Mouse (Mus musculus): ENCODE data around the gene Grb2.

DNA sequence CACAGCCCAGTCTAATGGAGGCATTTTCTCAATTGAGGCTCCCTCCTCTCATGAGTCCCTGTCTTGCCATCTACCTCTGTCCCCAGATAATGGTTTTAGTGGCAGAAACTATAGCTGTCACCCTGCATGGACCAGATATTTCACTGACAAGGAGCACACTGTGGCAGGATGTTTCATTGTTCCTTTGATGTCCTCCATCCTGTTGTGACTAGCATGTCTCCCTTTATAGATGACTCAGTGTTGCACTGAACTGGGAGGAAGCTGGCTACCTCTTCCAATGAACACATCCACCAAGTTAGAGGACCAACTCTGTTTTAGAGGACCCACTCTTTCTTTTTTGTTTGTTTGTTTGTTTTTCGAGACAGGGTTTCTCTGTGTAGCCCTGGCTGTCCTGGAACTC lies 37.7 kb upstream of the Grb2 start:
- TF ChIP-seq POLR2A (IDR thresholded peaks at IDR 0.05; ENCODE audit: insufficient read depth, low read depth, low read length) (no peak), CTCF (IDR thresholded peaks at IDR 0.05) (no peak), EP300 (IDR thresholded peaks at IDR 0.05; ENCODE audit: insufficient read depth, low read depth, low read length) (no peak)
